Mouse (Mus musculus) cerebellum, adult 2 months (tissue): ENCODE data around the gene Olfr544.

Source experiments
- CTCF ChIP-seq: fragments of 200-500 bp; IDR thresholded peaks from 2 replicates; pipeline ENCODE4 v1.5.1; 2011; ENCODE audit warnings: low read depth, mild to moderate bottlenecking, control low read depth, low read length, moderate library complexity, borderline replicate concordance; ENCODE audit not compliant: insufficient read depth
- POLR2A ChIP-seq: fragments of 200-500 bp; IDR thresholded peaks from 2 replicates; pipeline ENCODE4 v1.6.1; 2011; ENCODE audit warnings: low read length, control low read depth, borderline replicate concordance; ENCODE audit not compliant: insufficient read depth

GRCm38 (mm10) chr7:102529052-102529451 lies 40.9 kb upstream of the Olfr544 start:
- TF ChIP-seq CTCF (no peak), POLR2A (no peak)
